Comparison of ENCODE assay signal across 9 mouse cellular contexts in genomic region chr9:65696337-65696736, GRCm38 (mm10). TPM values are rescaled to one million over a fixed set of nuclear protein-coding genes. Genes with fewer than 3 reads are reported as not detected.
DNase-seq lines count a peak whose midpoint lies in the region; TF ChIP-seq lines count a peak whose summit lies in the region.
"Had no signal": no experiment of that assay in that cellular context is flagged by ENCODE, and none has a peak within 500 bp of the region (broad histone marks: within the 10 kb centered on the region; RNA-seq: fewer than 3 reads in every experiment).

No protein-coding gene starts in this region.

- no peak for TF ChIP-seq CTCF in layer of hippocampus, adult 2 months (conservative IDR thresholded peaks at IDR 0.05)

- H3K4me3 ChIP-seq in layer of hippocampus, adult 2 months = no peak overlapping the region

- H3K27ac ChIP-seq in layer of hippocampus, adult 2 months = peak overlapping the region; percentile 70

- peak; percentile 66 for DNase-seq in adrenal gland, postnatal 14 days
- DNase-seq in adrenal gland, postnatal 4 days (ENCODE audit: low spot score in 2 of 2) = no peak
- DNase-seq in layer of hippocampus, adult 2 months (ENCODE audit: low spot score in 2 of 2) = no peak
- no peak for DNase-seq in layer of hippocampus, adult 9-10 months (ENCODE audit: low spot score)
- DNase-seq in cerebellum, postnatal 10 days = peak; percentile 44 to 60
- peak; percentile 54 for DNase-seq in kidney, postnatal 25 days
- DNase-seq in spleen, postnatal 10 days (ENCODE audit: low spot score in 2 of 2) = no peak
- DNase-seq in thymus, postnatal 36 days = no peak
- DNase-seq: liver, postnatal 0 days had no signal

RNA-seq across cellular contexts. Expression of gene Oaz2, which starts 28.5 kb away (rescaled TPM):
- total RNA-seq in adrenal gland, postnatal 14 days (2021) = 133 and 148 TPM in 2 replicates
- 100 to 1,000 TPM; 173 to 180 TPM for total RNA-seq in adrenal gland, postnatal 4 days (2021)
- 100 to 1,000 TPM; 199 to 204 TPM for total RNA-seq in layer of hippocampus, adult 2 months (2021)

Comparison
In these comparisons a context has a peak if more than half of its experiments do, and no peak if none do; other contexts are left out.
1. DNase-seq: peak in adrenal gland, postnatal 14 days (single experiment), cerebellum, postnatal 10 days (2 of 2) and kidney, postnatal 25 days (2 of 2); none in adrenal gland, postnatal 4 days (0 of 2), layer of hippocampus, adult 2 months (0 of 2), layer of hippocampus, adult 9-10 months (single experiment), spleen, postnatal 10 days (0 of 2) and thymus, postnatal 36 days (0 of 2).